Mouse (Mus musculus) cerebellum, adult 2 months (tissue): ENCODE measurements at regions not wholly inside any gene's neighbourhood (a gene's known extent, or its start where the extent isn't known, plus 50 kb on each side); places are given as distances from the start of the nearest gene placed in this dataset.

Source experiments
- DNase-seq, 2 experiments: peaks; one replicate each; pipeline ENCODE4 v3.0.0; 2021
- H3K27ac ChIP-seq: fragments of 200-500 bp; 2 replicates; pipeline ENCODE4 v1.5.1; 2012; ENCODE audit warnings: low read length, control low read depth, inconsistent platforms; ENCODE audit not compliant: insufficient read depth
- H3K27me3 ChIP-seq: fragments of 200-500 bp; 2 replicates; pipeline ENCODE4 v1.6.1; 2012; ENCODE audit warnings: inconsistent platforms, mild to moderate bottlenecking, low read length, moderate library complexity; ENCODE audit not compliant: control insufficient read depth, insufficient read depth
- H3K4me1 ChIP-seq: fragments of 200-500 bp; 2 replicates; pipeline ENCODE4 v1.6.1; 2011; ENCODE audit warnings: low read length; ENCODE audit not compliant: control insufficient read depth, insufficient read depth
- H3K4me3 ChIP-seq: fragments of 200-500 bp; replicated peaks from 2 replicates; pipeline ENCODE3; 2011; ENCODE audit warnings: mild to moderate bottlenecking, low read depth, low read length, control low read depth; ENCODE audit not compliant: insufficient read depth
- CTCF ChIP-seq: fragments of 200-500 bp; IDR thresholded peaks from 2 replicates; pipeline ENCODE4 v1.5.1; 2011; ENCODE audit warnings: low read depth, mild to moderate bottlenecking, control low read depth, low read length, moderate library complexity, borderline replicate concordance; ENCODE audit not compliant: insufficient read depth
- POLR2A ChIP-seq: fragments of 200-500 bp; IDR thresholded peaks from 2 replicates; pipeline ENCODE4 v1.6.1; 2011; ENCODE audit warnings: low read length, control low read depth, borderline replicate concordance; ENCODE audit not compliant: insufficient read depth
- WGBS: fragments of 180-500 bp; shearing (Covaris S2); methylation state at CpG from one replicate; pipeline ENCODE4 v1.1.7; 2018; 5-methylcytosine and 5-hydroxymethylcytosine counted together

- Histone ChIP-seq H3K27me3 (no peaks in the 10 kb centered on the region), H3K4me3 (no peak overlapping the region), H3K27ac (no peak overlapping the region), H3K4me1 (no peaks in the 10 kb centered on the region)
- 63% methylated on average over 4 of the region's 4 CpGs for WGBS
- TF ChIP-seq CTCF (no peak), POLR2A (no peak)
- no peak for DNase-seq
Observed at GRCm38 (mm10) chr13:83885729-83886128, 336.4 kb upstream of the Tmem161b start.

- Histone ChIP-seq H3K4me3 (no peak overlapping the region), H3K4me1 (no peaks in the 10 kb centered on the region), H3K27me3 (no peaks in the 10 kb centered on the region), H3K27ac (no peak overlapping the region)
- no peak for DNase-seq
- WGBS = 71% methylated on average over 2 of the region's 2 CpGs
- TF ChIP-seq POLR2A (no peak), CTCF (no peak)
Observed at GRCm38 (mm10) chr13:83914697-83915096, 307.4 kb upstream of the Tmem161b start.

- H3K27me3 ChIP-seq = no peaks in the 10 kb centered on the region
- H3K4me3 ChIP-seq = no peak overlapping the region
- no peak overlapping the region for H3K27ac ChIP-seq
- no peaks in the 10 kb centered on the region for H3K4me1 ChIP-seq
- TF ChIP-seq POLR2A (no peak), CTCF (no peak)
- WGBS = 86% methylated on average over 2 of the region's 2 CpGs
- DNase-seq = no peak
Observed at GRCm38 (mm10) chr13:83932761-83933160, 289.3 kb upstream of the Tmem161b start.

- no peak overlapping the region for H3K27ac ChIP-seq
- no peak overlapping the region for H3K4me3 ChIP-seq
- TF ChIP-seq POLR2A = no peak
- TF ChIP-seq CTCF = no peak
- 83% methylated on average over 4 of the region's 4 CpGs for WGBS
- H3K27me3 ChIP-seq = no peaks in the 10 kb centered on the region
- no peaks in the 10 kb centered on the region for H3K4me1 ChIP-seq
- DNase-seq = no peak
Observed at GRCm38 (mm10) chr13:83946495-83946894, 275.6 kb upstream of the Tmem161b start.

- Histone ChIP-seq H3K27me3 (no peaks in the 10 kb centered on the region), H3K27ac (no peak overlapping the region), H3K4me1 (no peaks in the 10 kb centered on the region), H3K4me3 (no peak overlapping the region)
- DNase-seq = no peak
- TF ChIP-seq CTCF (no peak), POLR2A (no peak)
Observed at GRCm38 (mm10) chr13:83951163-83951562, 270.9 kb upstream of the Tmem161b start.

- H3K4me3 ChIP-seq = no peak overlapping the region
- H3K4me1 ChIP-seq = no peaks in the 10 kb centered on the region
- 93% methylated on average over 3 of the region's 3 CpGs for WGBS
- no peaks in the 10 kb centered on the region for H3K27me3 ChIP-seq
- TF ChIP-seq POLR2A (no peak), CTCF (no peak)
- H3K27ac ChIP-seq = no peak overlapping the region
- no peak for DNase-seq
Observed at GRCm38 (mm10) chr13:83951808-83952207, 270.3 kb upstream of the Tmem161b start.

- no peak overlapping the region for H3K4me3 ChIP-seq
- H3K27me3 ChIP-seq = no peaks in the 10 kb centered on the region
- H3K4me1 ChIP-seq = no peaks in the 10 kb centered on the region
- TF ChIP-seq POLR2A = no peak
- no peak for TF ChIP-seq CTCF
- H3K27ac ChIP-seq = no peak overlapping the region
- no peak for DNase-seq
- 94% methylated on average over 4 of the region's 4 CpGs for WGBS
Observed at GRCm38 (mm10) chr13:83952353-83952752, 269.7 kb upstream of the Tmem161b start.

GRCm38 (mm10) chr13:83952862-83953261 lies 269.2 kb upstream of the Tmem161b start:
- TF ChIP-seq CTCF (no peak), POLR2A (no peak)
- Histone ChIP-seq H3K4me3 (no peak overlapping the region), H3K27ac (no peak overlapping the region), H3K4me1 (no peaks in the 10 kb centered on the region), H3K27me3 (no peaks in the 10 kb centered on the region)
- no peak for DNase-seq
- WGBS = 89% methylated on average over 4 of the region's 4 CpGs

GRCm38 (mm10) chr13:83955701-83956100 lies 266.4 kb upstream of the Tmem161b start:
- no peak overlapping the region for H3K4me3 ChIP-seq
- TF ChIP-seq POLR2A = no peak
- H3K4me1 ChIP-seq = no peaks in the 10 kb centered on the region
- no peak overlapping the region for H3K27ac ChIP-seq
- DNase-seq = no peak
- no peaks in the 10 kb centered on the region for H3K27me3 ChIP-seq
- 68% methylated on average over 5 of the region's 5 CpGs for WGBS
